Mouse (Mus musculus) G1E-ER4 (cell line): Measurements from ENCODE around the gene Zscan25. TPM values are rescaled to one million over a fixed set of nuclear protein-coding genes. Genes with fewer than 3 reads are reported as not detected.

Source experiments
- GATA1 ChIP-seq: IDR thresholded peaks from one replicate; pipeline ENCODE4 v1.8.0; 2012; ENCODE audit warnings: low read length, inconsistent platforms
- polyA plus RNA-seq: library from polyadenylated mRNA; stranded (reverse); fragments of >175 nt; gene quantifications from 2 replicates; pipeline ENCODE4 v1.2.3, GENCODE M21; 2012

The Zscan25 gene
- polyA plus RNA-seq = 32.8 and 38.1 TPM in 2 replicates

- TF ChIP-seq GATA1 = no peak
These were observed at the start of gene Zscan25 for GRCm38 (mm10) chr5:145280371-145281143. Zscan25 (plus strand) TSS chr5:145280500.

DNA sequence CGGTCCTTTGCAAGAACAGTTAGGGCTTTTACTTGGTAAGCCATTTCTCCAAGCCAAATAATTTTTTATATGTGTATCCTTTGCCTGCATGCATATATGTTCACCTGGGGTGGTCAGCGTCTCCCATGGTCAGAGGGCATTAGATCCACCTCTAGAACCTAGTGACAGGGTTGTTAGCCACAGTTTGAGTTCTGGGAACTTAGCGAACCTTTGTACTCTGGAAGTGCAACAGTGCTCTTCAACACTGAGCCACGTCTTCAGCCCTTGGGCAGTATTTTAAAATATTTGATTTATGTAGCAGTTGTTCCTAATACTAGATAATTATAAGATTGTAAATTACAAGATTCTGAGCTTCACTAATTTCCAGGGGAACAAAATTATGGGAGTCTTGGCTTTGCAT lies 49.7 kb upstream of the Zscan25 start:
- no peak for TF ChIP-seq GATA1

GRCm38 (mm10) chr5:145231367-145231871 lies 48.9 kb upstream of the Zscan25 start, which contains the start of gene Zfp655:
Zfp655 (plus strand) TSS chr5:145231715.
- TF ChIP-seq GATA1 = no peak

DNA sequence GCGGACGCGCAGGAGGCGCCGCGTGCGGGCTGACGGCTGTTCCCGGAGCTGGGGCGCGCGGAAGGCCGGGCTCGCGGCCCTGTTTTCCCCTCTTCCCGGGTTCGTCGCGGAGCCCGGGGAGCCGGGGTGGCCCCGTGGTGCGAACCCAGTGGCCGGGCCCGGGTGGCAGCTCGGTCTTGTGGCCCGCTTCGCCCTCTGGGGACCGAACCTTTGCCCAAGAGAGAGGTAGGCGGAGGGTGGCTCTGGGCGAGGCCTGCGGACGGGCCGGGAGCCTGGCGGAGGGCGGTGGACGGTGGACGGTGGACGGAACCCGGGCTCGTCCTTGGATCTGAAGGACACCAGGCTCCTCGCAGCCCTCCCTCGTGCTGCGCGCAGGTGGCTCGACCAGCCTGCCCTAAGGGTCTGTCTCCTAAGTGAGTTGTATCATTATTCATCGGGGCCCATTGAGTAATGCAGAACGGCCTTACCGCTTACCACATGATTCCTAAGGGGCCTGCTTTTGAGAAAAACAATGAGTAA lies 48.3 kb upstream of the Zscan25 start:
- no peak for TF ChIP-seq GATA1

GRCm38 (mm10) chr5:145234636-145235035 lies 45.7 kb upstream of the Zscan25 start:
- TF ChIP-seq GATA1 = no peak

DNA sequence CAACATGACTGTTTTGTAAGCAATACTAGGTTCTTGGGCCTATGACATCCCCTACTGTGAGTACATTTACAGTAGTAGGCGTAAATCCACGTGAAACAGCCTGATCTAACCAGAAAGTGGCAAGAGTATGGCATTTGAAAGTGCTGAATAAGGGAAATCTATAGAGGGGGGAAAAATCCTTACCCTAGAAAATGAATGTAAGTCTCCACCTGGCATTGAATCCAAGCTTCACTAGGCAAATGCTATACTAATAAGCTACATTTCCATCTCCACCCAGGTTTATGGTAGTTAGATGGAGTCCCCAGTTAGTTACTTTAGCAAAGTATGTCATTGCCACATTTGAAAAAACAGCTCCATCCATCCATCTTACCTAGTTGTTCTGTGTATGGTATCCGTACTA lies 30.8 kb upstream of the Zscan25 start:
- no peak for TF ChIP-seq GATA1

GRCm38 (mm10) chr5:145279948-145280347 lies 352 bp upstream of the Zscan25 start:
- no peak for TF ChIP-seq GATA1

DNA sequence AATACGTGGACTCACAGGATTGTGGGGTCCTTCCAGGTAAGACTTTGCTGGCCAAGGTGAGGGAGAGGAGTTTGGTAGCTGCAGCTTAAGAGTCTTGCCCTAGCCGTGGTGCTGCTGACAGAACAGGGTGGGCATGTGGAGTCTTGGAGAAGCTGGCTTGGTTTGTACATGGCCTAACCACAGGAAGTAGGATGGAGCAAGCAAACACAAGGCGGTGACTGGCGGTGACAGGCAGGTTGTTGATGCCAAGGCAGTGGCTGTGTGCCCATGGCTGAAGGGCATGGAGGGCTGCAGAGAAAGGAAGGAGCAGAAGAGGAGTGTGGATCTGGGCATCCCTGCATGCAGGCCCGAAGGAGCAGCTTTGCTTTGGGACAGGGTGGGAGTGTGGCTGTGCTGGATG lies 8.1 kb downstream of the Zscan25 start:
- TF ChIP-seq GATA1 = no peak

DNA sequence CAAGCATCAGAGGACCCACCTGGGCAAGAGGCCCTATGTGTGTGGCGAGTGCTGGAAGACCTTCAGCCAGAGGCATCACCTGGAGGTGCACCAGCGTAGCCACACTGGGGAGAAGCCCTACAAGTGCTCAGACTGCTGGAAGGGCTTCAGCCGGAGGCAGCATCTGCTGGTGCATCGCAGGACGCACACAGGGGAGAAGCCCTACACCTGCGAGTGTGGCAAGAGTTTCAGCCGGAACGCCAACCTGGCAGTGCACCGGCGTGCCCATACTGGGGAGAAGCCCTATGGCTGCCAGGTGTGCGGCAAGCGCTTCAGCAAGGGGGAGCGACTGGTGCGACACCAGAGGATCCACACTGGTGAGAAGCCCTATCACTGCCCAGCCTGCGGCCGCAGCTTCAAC lies 10.4 kb downstream of the Zscan25 start:
- TF ChIP-seq GATA1 = no peak

GRCm38 (mm10) chr5:145292398-145292797 lies 12.1 kb downstream of the Zscan25 start:
- TF ChIP-seq GATA1 = no peak

GRCm38 (mm10) chr5:145300469-145300868 lies 20.2 kb downstream of the Zscan25 start:
- no peak for TF ChIP-seq GATA1

DNA sequence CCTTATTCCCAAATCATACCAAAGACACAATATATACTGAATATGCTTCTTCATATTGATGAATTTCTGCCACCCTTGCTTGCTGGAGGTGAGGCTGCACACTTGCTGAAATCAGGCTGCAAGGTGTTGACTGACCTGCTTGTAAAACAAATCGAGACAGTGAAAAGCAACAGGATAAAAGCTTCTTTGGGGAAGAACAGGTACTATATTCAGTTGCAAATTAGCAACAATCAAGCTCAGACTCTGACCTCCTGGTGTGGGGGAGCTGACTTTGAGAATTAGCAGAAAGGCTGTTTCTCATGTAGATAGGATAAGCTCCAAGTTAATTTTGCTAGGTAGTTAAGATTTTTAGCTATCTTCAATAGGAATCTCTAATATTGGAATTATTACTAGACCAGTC lies 22.1 kb downstream of the Zscan25 start:
- TF ChIP-seq GATA1 = no peak

DNA sequence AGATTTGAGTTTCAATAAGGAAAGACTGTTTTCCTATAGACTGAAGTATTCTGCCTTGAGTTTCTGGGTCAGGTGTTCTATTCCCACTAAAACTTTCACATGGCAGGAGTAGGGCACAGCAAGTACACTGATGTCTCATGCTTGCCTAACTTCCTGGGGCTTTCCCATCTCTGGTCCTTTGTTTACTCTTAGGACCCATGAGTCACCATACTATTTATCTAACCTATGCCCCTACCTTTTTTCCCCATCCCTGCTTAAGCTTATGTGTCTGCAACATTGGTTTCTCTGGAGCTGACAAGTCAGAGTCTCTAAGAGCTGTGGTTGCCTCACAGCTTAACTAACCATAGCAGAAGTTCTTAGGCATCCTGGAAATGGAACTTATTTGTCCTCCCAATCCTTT lies 33.5 kb downstream of the Zscan25 start:
- no peak for TF ChIP-seq GATA1

DNA sequence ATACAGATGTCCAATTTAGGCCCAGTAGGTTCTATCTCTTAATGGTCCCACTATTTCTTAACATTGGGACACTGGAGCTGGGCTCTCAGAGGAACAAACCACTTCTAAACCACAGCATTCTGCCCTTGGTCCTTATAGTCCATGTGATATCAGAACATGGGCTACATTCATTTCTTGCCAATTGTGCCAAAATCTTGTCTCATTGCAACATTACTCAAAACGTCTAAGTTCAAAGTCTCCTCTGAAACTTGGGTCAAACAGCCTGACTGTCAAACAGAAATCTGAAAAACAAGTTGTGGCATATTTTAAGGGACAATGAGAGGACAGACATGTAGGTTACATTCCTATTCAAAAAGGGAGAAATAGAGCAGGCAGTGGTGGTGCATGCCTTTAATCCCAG lies 36.8 kb downstream of the Zscan25 start:
- TF ChIP-seq GATA1 = no peak

Other genes starting within 250 kb of the Zscan25 start
- gene Gm4871, start 247.7 kb upstream of the Zscan25 start, polyA plus RNA-seq = not detected in 2 replicates
- gene 1700018F24Rik, start 237.5 kb upstream of the Zscan25 start, polyA plus RNA-seq = not detected in 2 replicates
- 58.2 and 74.9 TPM in 2 replicates for gene Arpc1a, start 196.7 kb upstream of the Zscan25 start, polyA plus RNA-seq
- gene Kpna7, start 196.5 kb upstream of the Zscan25 start, polyA plus RNA-seq = not detected in 2 replicates
- gene Arpc1b, start 166.3 kb upstream of the Zscan25 start, polyA plus RNA-seq = 1,143 and 1,353 TPM in 2 replicates
- 191 and 266 TPM in 2 replicates for gene Pdap1, start 140.3 kb upstream of the Zscan25 start, polyA plus RNA-seq
- 3.4 and 3.6 TPM in 2 replicates for gene Bud31, start 140.1 kb upstream of the Zscan25 start, polyA plus RNA-seq
- 19.6 and 19.7 TPM in 2 replicates for gene Ptcd1, start 113.4 kb upstream of the Zscan25 start, polyA plus RNA-seq
- 89.0 and 101 TPM in 2 replicates for gene Cpsf4, start 113.3 kb upstream of the Zscan25 start, polyA plus RNA-seq
- gene Atp5j2, start 88.4 kb upstream of the Zscan25 start, polyA plus RNA-seq = 20.2 and 83.7 TPM in 2 replicates
- gene Zkscan14, start 78.6 kb upstream of the Zscan25 start, polyA plus RNA-seq = 2.3 TPM in 2 replicates
- 1.5 and 3.1 TPM in 2 replicates for gene Zkscan5, start 75.9 kb upstream of the Zscan25 start, polyA plus RNA-seq
- gene Zfp655, start 48.8 kb upstream of the Zscan25 start, polyA plus RNA-seq = 23.3 and 25.7 TPM in 2 replicates
- gene Cyp3a57, start 64.8 kb downstream of the Zscan25 start, polyA plus RNA-seq = not detected in 2 replicates
- not detected in 2 replicates for gene Cyp3a16, start 189.2 kb downstream of the Zscan25 start, polyA plus RNA-seq